Mouse (Mus musculus) midbrain, embryonic 15.5 days (tissue): ENCODE data around the gene Vapb. TPM values are rescaled to one million over a fixed set of nuclear protein-coding genes. Genes with fewer than 3 reads are reported as not detected.

Experiments
- ATAC-seq: fragments of 200-750 bp; cut with Nextera tagmentation; replicated peaks from 2 replicates; pipeline ENCODE4 v1.8.0; 2017; ENCODE audit warnings: moderate TSS enrichment
- H3K27ac ChIP-seq: fragments of 300-500 bp; sonication (generic); 2 replicates; pipeline ENCODE4 v1.5.1; 2015; ENCODE audit warnings: mild to moderate bottlenecking, inconsistent platforms
- H3K27me3 ChIP-seq: fragments of 300-500 bp; sonication (generic); replicated peaks from 2 replicates; pipeline ENCODE4 v1.6.1; 2015; ENCODE audit warnings: inconsistent platforms
- H3K36me3 ChIP-seq: fragments of 300-500 bp; sonication (generic); replicated peaks from 2 replicates; pipeline ENCODE4 v1.6.1; 2015; ENCODE audit warnings: inconsistent platforms
- H3K4me1 ChIP-seq: fragments of 300-500 bp; sonication (generic); 2 replicates; pipeline ENCODE4 v1.6.1; 2015; ENCODE audit warnings: inconsistent platforms
- H3K4me2 ChIP-seq: fragments of 300-500 bp; sonication (generic); 2 replicates; pipeline ENCODE4 v1.6.1; 2015; ENCODE audit warnings: inconsistent platforms, mild to moderate bottlenecking, moderate library complexity
- H3K4me3 ChIP-seq: fragments of 300-500 bp; sonication (generic); 2 replicates; pipeline ENCODE4 v1.5.1; 2015; ENCODE audit warnings: mild to moderate bottlenecking, inconsistent platforms
- H3K9ac ChIP-seq: fragments of 300-500 bp; sonication (generic); 2 replicates; pipeline ENCODE4 v1.6.1; 2015; ENCODE audit warnings: mild to moderate bottlenecking, inconsistent platforms
- H3K9me3 ChIP-seq: fragments of 300-500 bp; sonication (generic); 2 replicates; pipeline ENCODE4 v1.6.1; 2016; ENCODE audit warnings: inconsistent platforms
- WGBS: fragments of 180-500 bp; shearing (Covaris S2); methylation state at CpG from one replicate; pipeline ENCODE4 v1.1.7; 2015; ENCODE audit warnings: mixed read lengths; 5-methylcytosine and 5-hydroxymethylcytosine counted together
- microRNA-seq: library from miRNA; unstranded; fragments of <30 nt; microRNA quantifications from one replicate; pipeline ENCODE4, GENCODE M21; 2016
- polyA plus RNA-seq: library from polyadenylated mRNA; unstranded; fragments of >200 nt; fragmentation: Nextera tagmentation; extraction: Ambion mirVana; gene quantifications from 2 replicates; pipeline ENCODE4 v1.2.1, GENCODE M21; 2015

Gene Vapb
- polyA plus RNA-seq, 1 experiment from 2014 or later: 10.8 TPM

DNA sequence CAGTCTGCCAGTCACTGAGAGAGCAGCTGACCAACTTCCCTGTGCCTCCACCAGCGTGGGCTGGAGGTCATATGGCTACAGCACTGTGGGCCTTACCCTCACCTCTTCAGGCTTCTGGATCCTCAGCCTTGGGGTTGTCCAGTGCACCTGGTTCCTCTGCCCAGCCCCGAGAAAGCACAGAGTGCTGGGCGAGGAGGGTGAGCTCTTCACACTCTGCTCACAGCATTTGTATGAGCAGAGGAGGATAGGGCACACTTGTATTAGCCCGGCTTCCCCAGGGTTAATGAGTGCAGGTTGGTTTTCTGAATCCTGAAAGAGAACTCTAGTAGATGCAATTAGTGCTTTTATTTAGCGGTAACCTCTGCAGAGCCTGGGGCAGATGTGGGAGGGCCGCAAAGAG, 90.8 kb downstream of the Vapb start:
- Histone ChIP-seq H3K27me3 (no peaks in the 10 kb centered on the region), H3K4me2 (no peak overlapping the region), H3K36me3 (no peaks in the 10 kb centered on the region), H3K4me1 (peaks cover 6% of the 10 kb centered on the region; the same call in 1 of the 2 replicates), H3K9me3 (no peaks in the 10 kb centered on the region), H3K27ac (no peak overlapping the region), H3K4me3 (no peak overlapping the region), H3K9ac (no peak overlapping the region)
- ATAC-seq: no peak
- WGBS: 82% methylated on average over 6 of the region's 6 CpGs

DNA sequence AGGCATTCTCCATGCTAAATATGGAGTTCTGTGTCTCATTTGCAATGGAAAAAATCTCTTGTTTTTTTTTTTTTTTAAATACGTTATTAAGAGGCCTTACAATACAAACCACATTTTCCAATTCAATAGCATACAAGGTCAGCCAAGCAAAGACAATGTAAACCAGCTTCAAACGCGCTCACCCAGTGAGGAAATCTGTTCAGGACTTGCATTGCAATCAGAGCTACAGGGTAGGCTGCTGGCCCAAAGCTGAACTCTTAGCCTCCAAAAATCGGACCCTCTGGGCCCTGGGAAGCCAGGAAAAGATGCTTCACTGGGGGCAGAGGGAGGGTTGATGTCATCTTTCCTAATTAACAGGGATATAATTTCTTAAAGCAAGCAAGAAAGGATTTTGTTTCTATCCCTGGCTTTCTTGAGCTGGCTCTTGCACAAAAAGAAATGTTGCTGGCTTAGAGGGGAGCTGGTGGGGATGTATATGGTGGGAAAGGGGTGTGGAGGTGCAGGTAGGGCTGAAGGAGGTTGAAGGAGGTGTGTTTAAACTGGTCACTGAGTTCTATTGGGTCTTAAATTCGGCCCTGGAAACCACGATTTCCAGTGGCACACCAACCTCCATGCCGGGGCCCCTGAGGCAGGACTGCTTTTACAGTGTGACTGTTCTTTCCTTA, 95.6 kb downstream of the Vapb start:
- WGBS: 67% methylated on average over 7 of the region's 7 CpGs
- no peak overlapping the region for H3K9ac ChIP-seq

More for the DNA sequence above, 95.6 kb downstream of the Vapb start:
- H3K4me2 ChIP-seq: no peak overlapping the region
- H3K4me3 ChIP-seq: no peak overlapping the region
- H3K9me3 ChIP-seq: no peaks in the 10 kb centered on the region
- H3K36me3 ChIP-seq: no peaks in the 10 kb centered on the region
- no peaks in the 10 kb centered on the region for H3K4me1 ChIP-seq
- no peaks in the 10 kb centered on the region for H3K27me3 ChIP-seq
- H3K27ac ChIP-seq: no peak overlapping the region
- ATAC-seq: no peak

Small RNA genes lying within 50 kb of the gene (microRNA-seq; reads per million reads assigned to microRNA genes)
- gene Mir6340: not detected

Other genes with a start within 250 kb of the Vapb start
- gene 1700021F07Rik, start 214.9 kb upstream of the Vapb start, polyA plus RNA-seq: not detected in 2 replicates
- not detected in 2 replicates for gene Ankrd60, start 159.1 kb upstream of the Vapb start, polyA plus RNA-seq
- 32.8 and 33.8 TPM in 2 replicates for gene Rab22a, start 77.8 kb upstream of the Vapb start, polyA plus RNA-seq
- gene 1700010B08Rik, start 18.1 kb upstream of the Vapb start, polyA plus RNA-seq: 0.19 TPM in 1 of 2 replicates, not detected in the other